Mouse (Mus musculus) A20 (cell line): ENCODE data around the gene Fads6.

ENCODE experiments used
- DNase-seq: peaks from one replicate; pipeline ENCODE4 v3.0.0-alpha.2; 2011; ENCODE audit warnings: low read depth, low spot score

Fads6 gene

GRCm38 (mm10) chr11:115301351-115301750 lies 3.9 kb upstream of the Fads6 start:
- no peak for DNase-seq

- peak; percentile 24 for DNase-seq
Observed at GRCm38 (mm10) chr11:115300745-115301144, 3.3 kb upstream of the Fads6 start.

GRCm38 (mm10) chr11:115298160-115298559 lies 697 bp upstream of the Fads6 start:
- DNase-seq: no peak

GRCm38 (mm10) chr11:115296471-115297210 lies 822 bp downstream of the Fads6 start:
- DNase-seq: no peak

GRCm38 (mm10) chr11:115295939-115296338 lies 1.5 kb downstream of the Fads6 start:
- DNase-seq: no peak

- DNase-seq: no peak
Observed at GRCm38 (mm10) chr11:115292631-115293375, 4.7 kb downstream of the Fads6 start.

GRCm38 (mm10) chr11:115291503-115291902 lies 6.0 kb downstream of the Fads6 start:
- DNase-seq: no peak

- no peak for DNase-seq
Observed at GRCm38 (mm10) chr11:115290919-115291318, 6.5 kb downstream of the Fads6 start.

- DNase-seq: no peak
Observed at GRCm38 (mm10) chr11:115290314-115290713, 7.1 kb downstream of the Fads6 start.

GRCm38 (mm10) chr11:115289885-115290284 lies 7.6 kb downstream of the Fads6 start:
- no peak for DNase-seq

- DNase-seq: no peak
Observed at GRCm38 (mm10) chr11:115288305-115288704, 9.2 kb downstream of the Fads6 start.

GRCm38 (mm10) chr11:115287386-115287785 lies 10.1 kb downstream of the Fads6 start:
- DNase-seq: peak; percentile 17

- DNase-seq: no peak
Observed at GRCm38 (mm10) chr11:115286201-115286993, 11.1 kb downstream of the Fads6 start.

- no peak for DNase-seq
Observed at GRCm38 (mm10) chr11:115285282-115285681, 12.2 kb downstream of the Fads6 start.

GRCm38 (mm10) chr11:115283891-115284620 lies 13.4 kb downstream of the Fads6 start:
- DNase-seq: no peak

- DNase-seq: no peak
Observed at GRCm38 (mm10) chr11:115283486-115283765, 14.0 kb downstream of the Fads6 start.

- no peak for DNase-seq
Observed at GRCm38 (mm10) chr11:115282723-115283485, 14.6 kb downstream of the Fads6 start.

- DNase-seq: no peak
Observed at GRCm38 (mm10) chr11:115282295-115282694, 15.2 kb downstream of the Fads6 start.

GRCm38 (mm10) chr11:115279726-115280125 lies 17.7 kb downstream of the Fads6 start:
- DNase-seq: peak; percentile 37

- no peak for DNase-seq
Observed at GRCm38 (mm10) chr11:115278176-115278575, 19.3 kb downstream of the Fads6 start.

GRCm38 (mm10) chr11:115277604-115277975 lies 19.9 kb downstream of the Fads6 start:
- peak; percentile 66 for DNase-seq
